Mouse (Mus musculus): Measurements from ENCODE around the gene Gm3250. TPM values are rescaled to one million over a fixed set of nuclear protein-coding genes. Genes with fewer than 3 reads are reported as not detected.
"Not testable (repeated sequence)": the region's sequence is repeated elsewhere in the genome, so short reads cannot be mapped to it uniquely, and the experiment has no call there.

The Gm3250 gene
- not detected in 2 replicates for total RNA-seq (2017)

DNA sequence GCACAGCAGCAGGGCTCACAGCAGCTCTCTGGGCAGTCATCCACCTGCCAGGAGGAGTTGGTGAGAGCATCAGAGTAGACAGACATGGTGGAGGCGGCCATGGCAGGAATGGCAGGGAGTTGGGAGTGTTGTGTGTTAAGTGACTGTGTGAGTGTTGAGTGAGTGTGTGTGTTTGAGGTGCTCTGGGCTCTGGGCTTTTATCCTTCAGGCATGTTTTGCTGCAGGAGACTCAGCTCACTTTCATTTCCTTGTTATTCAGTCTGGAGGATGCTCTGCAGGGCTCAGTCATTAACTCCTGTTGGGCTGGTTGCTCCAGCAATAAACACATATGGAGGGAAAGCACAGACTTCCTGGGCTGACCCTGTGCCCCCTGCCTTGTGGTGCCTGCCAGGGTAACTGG, at the start of gene Gm3250:
Gene Gm3250, minus strand, starts transcription at position 101 of the 400 bp plus-strand sequence.
- ATAC-seq (replicated peaks in 1 of 2; ENCODE audit: insufficient read depth in 1 of 2, low FRiP score in 2 of 2, low TSS enrichment in 1 of 2, low read depth in 1 of 2, poor library complexity in 2 of 2, severe bottlenecking in 2 of 2) = not testable (repeated sequence)

DNA sequence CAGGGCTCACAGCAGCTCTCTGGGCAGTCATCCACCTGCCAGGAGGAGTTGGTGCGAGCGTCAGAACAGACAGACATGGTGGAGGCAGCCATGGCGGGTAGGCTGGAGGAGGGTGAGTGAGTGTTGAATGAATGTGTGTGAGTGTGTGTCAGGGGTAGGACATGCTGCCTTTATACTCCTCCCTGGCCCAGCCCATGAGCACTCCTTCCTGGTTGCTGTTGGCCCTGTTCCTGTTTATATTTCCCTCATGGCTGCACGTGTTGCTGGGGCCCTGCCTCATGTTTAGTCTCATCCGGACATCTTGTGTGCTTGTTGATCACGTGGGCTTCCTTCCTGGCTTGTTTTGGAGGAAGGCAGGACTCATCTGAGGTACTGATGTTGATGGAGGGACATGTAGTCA, 44.6 kb upstream of the Gm3250 start, which contains the start of gene Krtap10-4:
Gene Krtap10-4, minus strand, starts transcription at position 145 of the 400 bp plus-strand sequence.
- ATAC-seq (replicated peaks in 1 of 2; ENCODE audit: insufficient read depth in 1 of 2, low FRiP score in 2 of 2, low TSS enrichment in 1 of 2, low read depth in 1 of 2, poor library complexity in 2 of 2, severe bottlenecking in 2 of 2) = no peak

GRCm38 (mm10) chr10:77819203-77819602, 36.9 kb upstream of the Gm3250 start:
- ATAC-seq (replicated peaks in 1 of 2; ENCODE audit: insufficient read depth in 1 of 2, low FRiP score in 2 of 2, low TSS enrichment in 1 of 2, low read depth in 1 of 2, poor library complexity in 2 of 2, severe bottlenecking in 2 of 2) = no peak

DNA sequence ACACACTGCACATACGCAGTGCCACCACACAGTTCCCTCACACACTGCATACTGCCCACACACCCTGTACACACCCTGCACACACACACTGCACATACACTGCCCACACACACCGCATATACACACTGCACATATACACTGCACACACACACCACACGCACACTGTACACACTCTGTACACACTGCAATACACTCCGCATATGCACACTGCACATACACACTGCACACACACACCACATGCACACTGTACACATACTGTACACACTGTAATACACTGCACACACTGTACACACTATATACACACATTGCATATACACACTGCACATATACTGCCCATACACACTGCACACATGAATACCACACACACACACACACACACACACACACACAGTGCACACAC, 36.2 kb upstream of the Gm3250 start:
- ATAC-seq (replicated peaks in 1 of 2; ENCODE audit: insufficient read depth in 1 of 2, low FRiP score in 2 of 2, low TSS enrichment in 1 of 2, low read depth in 1 of 2, poor library complexity in 2 of 2, severe bottlenecking in 2 of 2) = no peak

DNA sequence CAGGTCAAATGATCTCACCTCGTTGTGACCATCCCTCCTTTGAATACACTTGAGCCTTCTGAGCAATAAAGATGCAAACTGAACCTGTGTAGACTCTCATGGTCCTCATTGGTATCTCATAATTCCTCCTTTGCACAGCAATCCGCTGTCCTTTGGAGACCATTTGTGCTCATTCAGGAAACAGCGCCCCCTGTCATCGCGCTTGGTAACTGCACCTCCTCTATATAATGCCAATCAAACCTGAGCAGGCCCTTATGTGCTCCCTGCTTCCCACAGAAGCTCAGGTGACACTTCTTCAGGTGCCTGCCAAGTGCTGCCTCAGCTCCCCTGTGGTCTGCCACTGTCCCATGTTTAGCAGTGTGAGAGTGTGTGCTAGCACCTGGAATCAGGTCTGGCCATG, 33.2 kb upstream of the Gm3250 start:
- ATAC-seq (replicated peaks in 1 of 2; ENCODE audit: insufficient read depth in 1 of 2, low FRiP score in 2 of 2, low TSS enrichment in 1 of 2, low read depth in 1 of 2, poor library complexity in 2 of 2, severe bottlenecking in 2 of 2) = peak in 1 of 2 experiments; percentile 32; a peak in 1 of 4 replicates

GRCm38 (mm10) chr10:77814382-77814781, 32.0 kb upstream of the Gm3250 start, which contains the start of gene Gm2696:
Gene Gm2696 (plus strand): TSS chr10:77814682.
- ATAC-seq (replicated peaks in 1 of 2; ENCODE audit: insufficient read depth in 1 of 2, low FRiP score in 2 of 2, low TSS enrichment in 1 of 2, low read depth in 1 of 2, poor library complexity in 2 of 2, severe bottlenecking in 2 of 2) = no peak

DNA sequence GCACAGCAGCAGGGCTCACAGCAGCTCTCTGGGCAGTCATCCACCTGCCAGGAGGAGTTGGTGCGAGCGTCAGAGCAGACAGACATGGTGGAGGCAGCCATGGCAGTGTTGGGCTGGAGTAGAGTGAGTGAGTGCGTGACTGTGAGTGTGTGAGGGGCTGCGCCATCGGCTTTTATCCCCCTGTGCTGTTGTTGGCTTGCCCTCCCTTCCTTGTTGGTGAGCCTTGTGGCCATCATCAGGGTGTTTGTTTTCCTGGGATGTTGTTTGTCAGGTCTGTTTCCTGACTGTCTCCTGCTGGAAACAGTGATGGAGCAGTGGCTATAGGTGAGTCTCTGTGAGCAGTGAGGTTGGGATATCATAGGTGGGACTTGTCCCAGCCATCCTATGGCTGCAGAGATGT, 29.4 kb upstream of the Gm3250 start, which contains the start of gene Gm9507:
Gene Gm9507, minus strand, starts transcription at position 101 of the 400 bp plus-strand sequence.
- no peak for ATAC-seq (replicated peaks in 1 of 2; ENCODE audit: insufficient read depth in 1 of 2, low FRiP score in 2 of 2, low TSS enrichment in 1 of 2, low read depth in 1 of 2, poor library complexity in 2 of 2, severe bottlenecking in 2 of 2)

- no peak for ATAC-seq (replicated peaks in 1 of 2; ENCODE audit: insufficient read depth in 1 of 2, low FRiP score in 2 of 2, low TSS enrichment in 1 of 2, low read depth in 1 of 2, poor library complexity in 2 of 2, severe bottlenecking in 2 of 2)
Observed at GRCm38 (mm10) chr10:77804095-77804494, 21.8 kb upstream of the Gm3250 start.

GRCm38 (mm10) chr10:77798921-77799508, 16.7 kb upstream of the Gm3250 start, which contains the start of gene Gm19668:
Gene Gm19668 (minus strand): TSS chr10:77799133.
- no peak for ATAC-seq (replicated peaks in 1 of 2; ENCODE audit: insufficient read depth in 1 of 2, low FRiP score in 2 of 2, low TSS enrichment in 1 of 2, low read depth in 1 of 2, poor library complexity in 2 of 2, severe bottlenecking in 2 of 2)

DNA sequence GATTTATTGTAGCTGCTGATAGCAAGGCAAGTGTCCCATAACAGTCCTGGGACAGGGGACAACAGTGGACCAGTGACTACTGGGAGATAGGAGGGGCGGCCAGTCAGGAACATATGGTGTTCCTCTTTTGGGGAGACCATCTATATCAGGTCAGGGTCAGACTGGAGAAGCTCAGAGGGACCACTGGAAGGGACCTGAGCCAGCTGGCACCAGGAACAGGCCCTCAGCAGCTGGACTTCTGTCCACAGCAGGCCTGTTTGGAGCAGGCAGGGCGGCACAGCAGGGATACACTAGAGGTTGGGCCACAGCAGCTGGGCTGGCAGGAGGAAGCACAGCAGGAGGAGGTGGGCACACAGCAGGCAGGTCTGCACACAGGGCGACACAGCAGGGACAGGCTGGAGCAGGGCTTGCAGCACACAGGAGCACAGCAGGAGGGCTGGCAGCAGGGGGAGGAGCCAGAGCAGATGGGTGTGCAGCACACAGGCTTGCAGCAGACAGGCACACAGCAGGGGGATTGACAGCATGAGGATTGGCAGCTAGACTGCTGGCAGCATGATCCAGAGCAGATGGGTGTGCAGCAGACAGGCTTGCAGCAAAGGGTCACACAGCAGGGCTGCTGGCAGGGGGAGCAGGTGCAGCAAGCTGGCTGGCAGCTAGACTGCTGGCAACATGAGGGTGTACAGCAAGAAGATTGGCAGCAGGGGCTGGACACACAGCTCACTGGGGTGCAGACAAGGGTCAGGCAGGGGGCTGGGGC, 16.0 kb upstream of the Gm3250 start:
- ATAC-seq (replicated peaks in 1 of 2; ENCODE audit: insufficient read depth in 1 of 2, low FRiP score in 2 of 2, low TSS enrichment in 1 of 2, low read depth in 1 of 2, poor library complexity in 2 of 2, severe bottlenecking in 2 of 2) = not testable (repeated sequence)

GRCm38 (mm10) chr10:77797677-77798076, 15.3 kb upstream of the Gm3250 start:
- ATAC-seq (replicated peaks in 1 of 2; ENCODE audit: insufficient read depth in 1 of 2, low FRiP score in 2 of 2, low TSS enrichment in 1 of 2, low read depth in 1 of 2, poor library complexity in 2 of 2, severe bottlenecking in 2 of 2) = no peak

DNA sequence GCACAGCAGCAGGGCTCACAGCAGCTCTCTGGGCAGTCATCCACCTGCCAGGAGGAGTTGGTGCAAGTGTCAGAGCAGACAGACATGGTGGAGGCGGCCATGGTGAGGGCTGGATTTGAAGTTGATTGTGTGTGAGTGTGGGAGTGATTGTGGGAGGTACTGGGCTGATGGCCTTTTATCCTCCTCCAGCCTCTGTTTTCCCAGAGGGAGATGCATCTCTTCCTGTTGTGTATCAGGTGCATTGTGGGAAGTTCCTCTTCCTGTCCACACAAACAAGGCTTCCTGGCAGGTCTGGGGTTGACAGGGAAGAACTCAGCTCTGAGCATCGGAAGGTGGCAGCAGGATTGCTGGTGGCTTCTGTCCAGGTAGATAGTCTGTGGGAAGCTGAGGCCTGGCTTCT, 12.6 kb upstream of the Gm3250 start, which contains the start of gene Gm9639:
Gene Gm9639, minus strand, starts transcription at position 101 of the 400 bp plus-strand sequence.
- no peak for ATAC-seq (replicated peaks in 1 of 2; ENCODE audit: insufficient read depth in 1 of 2, low FRiP score in 2 of 2, low TSS enrichment in 1 of 2, low read depth in 1 of 2, poor library complexity in 2 of 2, severe bottlenecking in 2 of 2)

- no peak for ATAC-seq (replicated peaks in 1 of 2; ENCODE audit: insufficient read depth in 1 of 2, low FRiP score in 2 of 2, low TSS enrichment in 1 of 2, low read depth in 1 of 2, poor library complexity in 2 of 2, severe bottlenecking in 2 of 2)
Observed at GRCm38 (mm10) chr10:77788621-77789020, 6.3 kb upstream of the Gm3250 start.

DNA sequence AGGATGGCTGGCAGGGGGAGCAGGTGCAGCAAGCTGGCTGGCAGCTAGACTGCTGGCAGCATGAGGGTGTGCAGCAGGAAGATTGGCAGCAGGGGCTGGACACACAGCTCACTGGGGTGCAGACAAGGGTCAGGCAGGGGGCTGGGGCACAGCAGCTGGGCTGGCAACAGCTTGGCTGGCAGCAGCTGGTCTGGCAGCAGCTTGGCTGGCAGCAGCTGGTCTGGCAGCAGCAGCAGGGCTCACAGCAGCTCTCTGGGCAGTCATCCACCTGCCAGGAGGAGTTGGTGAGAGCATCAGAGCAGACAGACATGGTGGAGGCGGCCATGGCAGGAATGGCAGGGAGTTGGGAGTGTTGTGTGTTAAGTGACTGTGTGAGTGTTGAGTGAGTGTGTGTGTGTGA, 5.5 kb upstream of the Gm3250 start, which contains the start of gene Gm7137:
Gene Gm7137, minus strand, starts transcription at position 325 of the 400 bp plus-strand sequence.
- not testable (repeated sequence) for ATAC-seq (replicated peaks in 1 of 2; ENCODE audit: insufficient read depth in 1 of 2, low FRiP score in 2 of 2, low TSS enrichment in 1 of 2, low read depth in 1 of 2, poor library complexity in 2 of 2, severe bottlenecking in 2 of 2)

DNA sequence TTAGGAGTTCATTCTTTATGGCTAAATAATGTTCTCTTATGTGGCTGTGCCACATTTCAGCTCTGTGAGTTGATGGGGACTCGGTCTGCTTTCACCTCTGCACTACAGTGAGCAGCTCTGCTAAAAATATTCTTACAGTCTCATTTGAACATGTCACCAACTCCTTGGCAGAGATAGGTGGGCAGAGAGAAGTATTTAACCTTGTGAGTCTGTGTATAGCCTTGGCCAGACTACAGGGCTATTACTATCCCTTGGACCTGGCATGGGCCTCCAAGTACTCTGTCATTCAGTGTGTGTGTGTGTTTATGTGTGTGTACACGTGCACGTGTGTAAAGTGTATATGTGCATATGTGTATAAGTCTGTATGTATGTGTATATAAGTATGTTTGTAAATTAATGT, 1.1 kb upstream of the Gm3250 start:
- not testable (repeated sequence) for ATAC-seq (replicated peaks in 1 of 2; ENCODE audit: insufficient read depth in 1 of 2, low FRiP score in 2 of 2, low TSS enrichment in 1 of 2, low read depth in 1 of 2, poor library complexity in 2 of 2, severe bottlenecking in 2 of 2)

DNA sequence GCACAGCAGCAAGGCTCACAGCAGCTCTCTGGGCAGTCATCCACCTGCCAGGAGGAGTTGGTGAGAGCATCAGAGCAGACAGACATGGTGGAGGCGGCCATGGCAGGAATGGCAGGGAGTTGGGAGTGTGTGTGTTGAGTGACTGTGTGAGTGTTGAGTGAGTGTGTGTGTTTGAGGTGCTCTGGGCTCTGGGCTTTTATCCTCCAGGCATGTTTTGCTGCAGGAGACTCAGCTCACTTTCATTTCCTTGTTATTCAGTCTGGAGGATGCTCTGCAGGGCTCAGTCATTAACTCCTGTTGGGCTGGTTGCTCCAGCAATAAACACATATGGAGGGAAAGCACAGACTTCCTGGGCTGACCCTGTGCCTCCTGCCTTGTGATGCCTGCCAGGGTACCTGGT, 5.5 kb downstream of the Gm3250 start, which contains the start of gene Gm7138:
Gene Gm7138, minus strand, starts transcription at position 101 of the 400 bp plus-strand sequence.
- ATAC-seq (replicated peaks in 1 of 2; ENCODE audit: insufficient read depth in 1 of 2, low FRiP score in 2 of 2, low TSS enrichment in 1 of 2, low read depth in 1 of 2, poor library complexity in 2 of 2, severe bottlenecking in 2 of 2) = not testable (repeated sequence)

DNA sequence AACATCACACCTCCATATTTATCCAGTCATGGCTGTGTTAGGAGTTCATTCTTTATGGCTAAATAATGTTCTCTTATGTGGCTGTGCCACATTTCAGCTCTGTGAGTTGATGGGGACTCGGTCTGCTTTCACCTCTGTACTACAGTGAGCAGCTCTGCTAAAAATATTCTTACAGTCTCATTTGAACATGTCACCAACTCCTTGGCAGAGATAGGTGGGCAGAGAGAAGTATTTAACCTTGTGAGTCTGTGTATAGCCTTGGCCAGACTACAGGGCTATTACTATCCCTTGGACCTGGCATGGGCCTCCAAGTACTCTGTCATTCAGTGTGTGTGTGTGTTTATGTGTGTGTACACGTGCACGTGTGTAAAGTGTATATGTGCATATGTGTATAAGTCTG, 10.2 kb downstream of the Gm3250 start:
- not testable (repeated sequence) for ATAC-seq (replicated peaks in 1 of 2; ENCODE audit: insufficient read depth in 1 of 2, low FRiP score in 2 of 2, low TSS enrichment in 1 of 2, low read depth in 1 of 2, poor library complexity in 2 of 2, severe bottlenecking in 2 of 2)

DNA sequence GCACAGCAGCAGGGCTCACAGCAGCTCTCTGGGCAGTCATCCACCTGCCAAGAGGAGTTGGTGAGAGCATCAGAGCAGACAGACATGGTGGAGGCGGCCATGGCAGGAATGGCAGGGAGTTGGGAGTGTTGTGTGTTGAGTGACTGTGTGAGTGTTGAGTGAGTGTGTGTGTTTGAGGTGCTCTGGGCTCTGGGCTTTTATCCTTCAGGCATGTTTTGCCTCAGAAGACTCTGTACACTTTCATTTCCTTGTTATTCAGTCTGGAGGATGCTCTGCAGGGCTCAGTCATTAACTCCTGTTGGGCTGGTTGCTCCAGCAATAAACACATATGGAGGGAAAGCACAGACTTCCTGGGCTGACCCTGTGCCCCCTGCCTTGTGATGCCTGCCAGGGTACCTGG, 11.1 kb downstream of the Gm3250 start, which contains the start of gene Gm3238:
Gene Gm3238, minus strand, starts transcription at position 101 of the 400 bp plus-strand sequence.
- ATAC-seq (replicated peaks in 1 of 2; ENCODE audit: insufficient read depth in 1 of 2, low FRiP score in 2 of 2, low TSS enrichment in 1 of 2, low read depth in 1 of 2, poor library complexity in 2 of 2, severe bottlenecking in 2 of 2) = not testable (repeated sequence)
